Mouse (Mus musculus) forelimb bud, embryonic 11.5 days (tissue): ENCODE results near the gene Wdr4.

Experiments
- DNase-seq: peaks from one replicate; pipeline ENCODE4 v3.0.0-alpha.2; 2012; ENCODE audit warnings: low read depth, low spot score

Wdr4 gene

GRCm38 (mm10) chr17:31497726-31498125 lies 22.1 kb downstream of the Wdr4 start:
- no peak for DNase-seq

GRCm38 (mm10) chr17:31494989-31495388 lies 24.8 kb downstream of the Wdr4 start:
- no peak for DNase-seq

- peak; percentile 85 for DNase-seq
Measured at GRCm38 (mm10) chr17:31492416-31492815, 27.4 kb downstream of the Wdr4 start.

GRCm38 (mm10) chr17:31491355-31491754 lies 28.4 kb downstream of the Wdr4 start:
- no peak for DNase-seq

GRCm38 (mm10) chr17:31487433-31488060 lies 32.2 kb downstream of the Wdr4 start:
- no peak for DNase-seq

GRCm38 (mm10) chr17:31486616-31487198 lies 33.1 kb downstream of the Wdr4 start:
- DNase-seq: no peak

GRCm38 (mm10) chr17:31479108-31479844 lies 40.5 kb downstream of the Wdr4 start:
- DNase-seq: no peak

- DNase-seq: no peak
Measured at GRCm38 (mm10) chr17:31478606-31479005, 41.2 kb downstream of the Wdr4 start.

- DNase-seq: no peak
Measured at GRCm38 (mm10) chr17:31474388-31474787, 45.4 kb downstream of the Wdr4 start.

GRCm38 (mm10) chr17:31470766-31471418 lies 48.9 kb downstream of the Wdr4 start:
- DNase-seq: no peak

- DNase-seq: no peak
Measured at GRCm38 (mm10) chr17:31468496-31468895, 51.3 kb downstream of the Wdr4 start.

GRCm38 (mm10) chr17:31466854-31467253 lies 52.9 kb downstream of the Wdr4 start:
- DNase-seq: no peak

GRCm38 (mm10) chr17:31462506-31462905 lies 57.3 kb downstream of the Wdr4 start:
- DNase-seq: no peak

- DNase-seq: no peak
Measured at GRCm38 (mm10) chr17:31460416-31460815, 59.4 kb downstream of the Wdr4 start.

GRCm38 (mm10) chr17:31456723-31457567 lies 62.8 kb downstream of the Wdr4 start:
- no peak for DNase-seq

- no peak for DNase-seq
Measured at GRCm38 (mm10) chr17:31454056-31454455, 65.7 kb downstream of the Wdr4 start.

- DNase-seq: no peak
Measured at GRCm38 (mm10) chr17:31453476-31453875, 66.3 kb downstream of the Wdr4 start.

GRCm38 (mm10) chr17:31452816-31453215 lies 67.0 kb downstream of the Wdr4 start:
- DNase-seq: no peak

GRCm38 (mm10) chr17:31451179-31451708 lies 68.5 kb downstream of the Wdr4 start:
- no peak for DNase-seq

GRCm38 (mm10) chr17:31450206-31450605 lies 69.6 kb downstream of the Wdr4 start:
- no peak for DNase-seq

GRCm38 (mm10) chr17:31448519-31448918 lies 71.3 kb downstream of the Wdr4 start:
- DNase-seq: no peak
